In genomic region chr17:65854006-65854405, GRCm38 (mm10) we compare ENCODE assay signal across 23 mouse cellular contexts. TPM values are rescaled to one million over a fixed set of nuclear protein-coding genes. Genes with fewer than 3 reads are reported as not detected.
DNase-seq lines count a peak whose midpoint lies in the region; ATAC-seq and TF ChIP-seq lines count a peak whose summit lies in the region.
"Had no signal": no experiment of that assay in that cellular context is flagged by ENCODE, and none has a peak within 500 bp of the region (broad histone marks: within the 10 kb centered on the region; RNA-seq: fewer than 3 reads in every experiment).

No protein-coding gene starts in this region.

- peaks cover 43% of the 10 kb centered on the region for H3K36me3 ChIP-seq in liver, embryonic 16.5 days (ENCODE audit: control insufficient read depth, insufficient read depth)
- peaks cover 99% of the 10 kb centered on the region for H3K36me3 ChIP-seq in liver, embryonic 12.5 days
- H3K36me3 ChIP-seq in macrophage (ENCODE audit: inconsistent target): peaks cover 57% of the 10 kb centered on the region

- H3K79me2 ChIP-seq in macrophage (ENCODE audit: inconsistent target): no peaks in the 10 kb centered on the region

- WGBS in liver, embryonic 16.5 days (ENCODE audit: insufficient replicate concordance): 73% methylated on average over 4 of the region's 4 CpGs
- 86% methylated on average over 4 of the region's 4 CpGs for WGBS in liver, embryonic 12.5 days (ENCODE audit: insufficient replicate concordance)
- 53% methylated on average over 4 of the region's 4 CpGs for WGBS in bone marrow, adult 2 months
- WGBS in macrophage (ENCODE audit: missing documents): 60% methylated on average over 4 of the region's 4 CpGs

- H3K4me1 ChIP-seq in liver, embryonic 16.5 days (ENCODE audit: control insufficient read depth, low read depth, low read length): no peaks in the 10 kb centered on the region
- peaks cover 23% of the 10 kb centered on the region for H3K4me1 ChIP-seq in liver, embryonic 12.5 days
- H3K4me1 ChIP-seq in bone marrow, adult 2 months (ENCODE audit: control insufficient read depth, insufficient read depth, low read length): no peaks in the 10 kb centered on the region; the same call in 1 of the 2 replicates
- H3K4me1 ChIP-seq: embryonic facial prominence, embryonic 12.5 days; embryonic facial prominence, embryonic 15.5 days; hindbrain, embryonic 12.5 days; hindbrain, embryonic 15.5 days had no signal

- TF ChIP-seq CTCF in bone marrow, adult 2 months (IDR thresholded peaks at IDR 0.05; ENCODE audit: control insufficient read depth, insufficient read depth, low read length): no peak

- no peak overlapping the region for H3K9ac ChIP-seq in liver, embryonic 16.5 days (ENCODE audit: low read depth, low read length)
- H3K9ac ChIP-seq in liver, embryonic 12.5 days: no peak overlapping the region
- H3K9ac ChIP-seq: embryonic facial prominence, embryonic 12.5 days; embryonic facial prominence, embryonic 15.5 days; forebrain, postnatal 0 days; hindbrain, embryonic 12.5 days; hindbrain, embryonic 15.5 days had no signal

- TF ChIP-seq POLR2A in bone marrow, adult 2 months (IDR thresholded peaks at IDR 0.05; ENCODE audit: borderline replicate concordance, control insufficient read depth, low read depth, low read length): no peak

- H3K27me3 ChIP-seq in liver, embryonic 16.5 days (ENCODE audit: control insufficient read depth, insufficient read depth, low read depth, low read length): no peaks in the 10 kb centered on the region
- H3K27me3 ChIP-seq in liver, embryonic 12.5 days (replicated peaks): no peaks in the 10 kb centered on the region
- H3K27me3 ChIP-seq: embryonic facial prominence, embryonic 12.5 days; embryonic facial prominence, embryonic 15.5 days; hindbrain, embryonic 12.5 days; hindbrain, embryonic 15.5 days had no signal

- peak overlapping the region; percentile 39; the same call in 1 of the 2 replicates for H3K27ac ChIP-seq in liver, embryonic 16.5 days (ENCODE audit: low read length)
- no peak overlapping the region for H3K27ac ChIP-seq in liver, embryonic 12.5 days
- H3K27ac ChIP-seq in bone marrow, adult 2 months (ENCODE audit: control insufficient read depth, insufficient read depth, low read depth, low read length, poor library complexity): peak overlapping the region; percentile 86; the same call in 1 of the 2 replicates
- peak overlapping the region; percentile 47 for H3K27ac ChIP-seq in macrophage
- H3K27ac ChIP-seq: embryonic facial prominence, embryonic 12.5 days; embryonic facial prominence, embryonic 15.5 days; gastrocnemius, adult 2 months; heart, adult 2 months; heart, embryonic 10.5 days; hindbrain, embryonic 12.5 days; hindbrain, embryonic 15.5 days had no signal

- H3K4me3 ChIP-seq in liver, embryonic 16.5 days (ENCODE audit: low read depth, low read length): no peak overlapping the region
- no peak overlapping the region for H3K4me3 ChIP-seq in liver, embryonic 12.5 days
- no peak overlapping the region for H3K4me3 ChIP-seq in bone marrow, adult 2 months (replicated peaks; ENCODE audit: control insufficient read depth, low read depth, low read length)
- H3K4me3 ChIP-seq in macrophage (ENCODE audit: inconsistent target): no peak overlapping the region
- H3K4me3 ChIP-seq: embryonic facial prominence, embryonic 12.5 days; embryonic facial prominence, embryonic 15.5 days; gastrocnemius, adult 2 months; heart, adult 2 months; heart, embryonic 10.5 days; hindbrain, embryonic 12.5 days; hindbrain, embryonic 15.5 days had no signal

- DNase-seq in adrenal gland, postnatal 10 days: no peak
- no peak for DNase-seq in lung, postnatal 4 days
- no peak for DNase-seq in gastrocnemius, adult 8-10 months (ENCODE audit: low spot score in 2 of 2)
- DNase-seq: adrenal gland, adult 2 months; adrenal gland, postnatal 25 days; cerebellum, adult 11-12 months; cerebellum, adult 8-10 months; cerebellum, postnatal 14 days; forebrain, postnatal 0 days; gastrocnemius, adult 2 months; gastrocnemius, postnatal 25 days; heart, adult 2 months had no signal

- H3K9me3 ChIP-seq in liver, embryonic 16.5 days (replicated peaks; ENCODE audit: control insufficient read depth, low read length): no peaks in the 10 kb centered on the region
- no peaks in the 10 kb centered on the region for H3K9me3 ChIP-seq in liver, embryonic 12.5 days (replicated peaks)
- H3K9me3 ChIP-seq: embryonic facial prominence, embryonic 12.5 days; embryonic facial prominence, embryonic 15.5 days; heart, embryonic 10.5 days; hindbrain, embryonic 12.5 days; hindbrain, embryonic 15.5 days had no signal

- ATAC-seq in liver, embryonic 16.5 days (ENCODE audit: low read depth): no peak
- ATAC-seq in liver, embryonic 12.5 days: no peak
- ATAC-seq: CD4-positive, CD25-positive, alpha-beta regulatory T cell, adult 4 months; forebrain, embryonic 14.5 days; forebrain, postnatal 0 days had no signal

- H3K4me2 ChIP-seq in liver, embryonic 16.5 days (ENCODE audit: low read depth, low read length): no peak overlapping the region
- no peak overlapping the region for H3K4me2 ChIP-seq in liver, embryonic 12.5 days
- H3K4me2 ChIP-seq: embryonic facial prominence, embryonic 12.5 days; embryonic facial prominence, embryonic 15.5 days; hindbrain, embryonic 12.5 days; hindbrain, embryonic 15.5 days had no signal

RNA-seq across cellular contexts. Expression of gene Ralbp1, which starts 31.6 kb away (rescaled TPM):
- polyA plus RNA-seq in liver, embryonic 16.5 days (2015; fragmentation: Nextera tagmentation; extraction: Ambion mirVana): 35.4 and 37.7 TPM in 2 replicates
- polyA plus RNA-seq in liver, embryonic 12.5 days (2016; fragmentation: Nextera tagmentation; extraction: Ambion mirVana): 45.9 and 47.3 TPM in 2 replicates
- 16.1 and 27.0 TPM in 2 replicates for polyA plus RNA-seq in bone marrow, adult 2 months (2011; ENCODE audit: insufficient read depth, insufficient read length, low replicate concordance, missing spikeins)
- 10 to 100 TPM in 24 of 26 experiments, 1 to 10 TPM in 2; 8.5 to 48.6 (median 24.1) TPM for total RNA-seq in macrophage (2018; cell fraction: chromatin; rRNA removed)
- 10 to 100 TPM; 35.1 to 77.0 (median 50.4) TPM for total RNA-seq in macrophage (2018; cell fraction: cytosol; rRNA removed)
- total RNA-seq in macrophage (2018; cell fraction: nucleus; rRNA removed): 10 to 100 TPM; 19.8 to 50.4 (median 29.7) TPM
- 47.4 to 62.0 TPM (median 60.7 TPM) in 3 replicates for polyA plus RNA-seq in macrophage (2018)
- total RNA-seq in adrenal gland, postnatal 10 days (2021): 10 to 100 TPM; 32.4 to 37.4 TPM
- total RNA-seq in gastrocnemius, adult 8-10 months (2022): 10 to 100 TPM; 24.5 to 31.2 (median 28.6) TPM
